Mouse (Mus musculus) thymus, postnatal 0 days (tissue): Measurements from ENCODE around the gene Prss50. TPM values are rescaled to one million over a fixed set of nuclear protein-coding genes. Genes with fewer than 3 reads are reported as not detected.

Experiments
- DNase-seq: peaks from one replicate; pipeline ENCODE4 v3.0.0-alpha.2; 2015; ENCODE audit warnings: low spot score
- polyA plus RNA-seq: library from polyadenylated mRNA; unstranded; fragments of >200 nt; fragmentation: Nextera tagmentation; extraction: Ambion mirVana; gene quantifications from 2 replicates; pipeline ENCODE4 v1.2.1, GENCODE M21; 2015

Gene Prss50
- polyA plus RNA-seq, 1 experiment from 2014 or later = 0.18 TPM

- DNase-seq = no peak
These were observed 16.2 kb downstream of the Prss50 start for GRCm38 (mm10) chr9:110873681-110874659.

GRCm38 (mm10) chr9:110874660-110875191, 17.0 kb downstream of the Prss50 start:
- DNase-seq = no peak

- no peak for DNase-seq
These were observed 17.5 kb downstream of the Prss50 start for GRCm38 (mm10) chr9:110875288-110875695.

GRCm38 (mm10) chr9:110877353-110877752, 19.6 kb downstream of the Prss50 start:
- no peak for DNase-seq

- no peak for DNase-seq
These were observed 20.1 kb downstream of the Prss50 start for GRCm38 (mm10) chr9:110877888-110878287.

- DNase-seq = no peak
These were observed 21.6 kb downstream of the Prss50 start, which contains the start of gene Als2cl for GRCm38 (mm10) chr9:110879191-110879920. Als2cl (plus strand) TSS chr9:110879870.

- no peak for DNase-seq
These were observed 22.3 kb downstream of the Prss50 start, which contains the start of gene Tmie for GRCm38 (mm10) chr9:110879998-110880561. Tmie (minus strand) TSS chr9:110880113.

- DNase-seq = no peak
These were observed 23.0 kb downstream of the Prss50 start for GRCm38 (mm10) chr9:110880772-110881171.

GRCm38 (mm10) chr9:110881953-110882352, 24.2 kb downstream of the Prss50 start:
- DNase-seq = no peak

GRCm38 (mm10) chr9:110887388-110888303, 29.9 kb downstream of the Prss50 start:
- peak; percentile 75 for DNase-seq

GRCm38 (mm10) chr9:110888935-110889334, 31.2 kb downstream of the Prss50 start:
- no peak for DNase-seq

- DNase-seq = no peak
These were observed 32.4 kb downstream of the Prss50 start for GRCm38 (mm10) chr9:110890026-110890783.

GRCm38 (mm10) chr9:110891077-110891828, 33.5 kb downstream of the Prss50 start:
- DNase-seq = no peak

GRCm38 (mm10) chr9:110892552-110892951, 34.8 kb downstream of the Prss50 start:
- no peak for DNase-seq

GRCm38 (mm10) chr9:110893429-110893828, 35.7 kb downstream of the Prss50 start:
- no peak for DNase-seq

GRCm38 (mm10) chr9:110895507-110895906, 37.7 kb downstream of the Prss50 start:
- peak; percentile 82 for DNase-seq

- no peak for DNase-seq
These were observed 38.2 kb downstream of the Prss50 start for GRCm38 (mm10) chr9:110895994-110896393.

- peak; percentile 88 for DNase-seq
These were observed 38.8 kb downstream of the Prss50 start for GRCm38 (mm10) chr9:110896595-110896994.
